ENCODE assay signal across 8 mouse cellular contexts in the genomic region with DNA sequence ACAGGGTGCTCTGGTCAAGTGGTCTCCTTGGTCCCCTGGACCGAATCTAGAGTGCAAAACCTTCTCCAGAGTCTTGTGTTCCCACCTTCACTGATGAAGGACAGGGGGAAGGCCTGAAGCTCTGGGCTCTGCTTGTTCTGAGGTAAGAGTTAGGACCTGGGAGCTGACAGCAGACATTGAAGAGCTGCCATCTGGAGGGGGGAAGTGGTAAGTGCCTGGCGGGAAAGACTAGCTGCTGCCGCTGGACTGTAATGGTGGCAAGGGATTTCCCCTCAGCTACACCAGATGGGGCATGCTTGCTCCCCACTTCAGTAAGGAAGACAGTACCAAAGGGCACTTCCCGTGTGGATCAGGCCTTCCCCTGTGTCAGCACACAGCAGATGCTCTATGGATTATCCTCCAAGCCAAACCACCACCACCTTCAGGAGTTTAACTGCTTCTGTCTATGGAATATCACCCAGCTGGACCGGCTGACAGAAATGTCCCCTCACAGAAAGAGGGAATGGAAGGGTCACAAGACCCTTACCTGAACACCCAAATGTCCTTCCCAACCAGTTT. TPM values are rescaled to one million over a fixed set of nuclear protein-coding genes. Genes with fewer than 3 reads are reported as not detected.
DNase-seq lines count a peak whose midpoint lies in the region; ATAC-seq lines count a peak whose summit lies in the region.

No protein-coding gene starts in this region.

- H3K9ac ChIP-seq in intestine, embryonic 16.5 days (ENCODE audit: low read depth, low read length) = no peak overlapping the region

- intact Hi-C loops in left cerebral cortex, postnatal 25 days (cut with DNase I) = loop anchor here (2.0 kb wide), 1 partner anchor 101 kb away; no protein-coding TSS in a partner anchor

- H3K27me3 ChIP-seq in intestine, embryonic 16.5 days (replicated peaks; ENCODE audit: control insufficient read depth, insufficient read depth, low read length) = no peaks in the 10 kb centered on the region

- peak; percentile 30 for DNase-seq in cerebellum, adult 11 months
- peak; percentile 79 for DNase-seq in embryo, embryonic 10.5 days (ENCODE audit: low spot score)
- peak; percentile 55 to 75 for DNase-seq in left cerebral cortex, postnatal 25 days (ENCODE audit: low spot score in 2 of 2)
- DNase-seq in right cerebral cortex, postnatal 25 days = peak; percentile 55

- H3K36me3 ChIP-seq in intestine, embryonic 16.5 days (ENCODE audit: control insufficient read depth, insufficient read depth, low read length) = no peaks in the 10 kb centered on the region

- peaks cover 11% of the 10 kb centered on the region; the same call in 1 of the 2 replicates for H3K4me1 ChIP-seq in intestine, embryonic 16.5 days (ENCODE audit: control insufficient read depth, insufficient read depth, low read length)

- WGBS in intestine, embryonic 16.5 days = 41% methylated on average over 5 of the region's 5 CpGs

- no peaks in the 10 kb centered on the region for H3K9me3 ChIP-seq in intestine, embryonic 16.5 days (ENCODE audit: control insufficient read depth, low read length)

- H3K4me2 ChIP-seq in intestine, embryonic 16.5 days (ENCODE audit: low read depth, low read length) = no peak overlapping the region

- no peak for ATAC-seq in cerebellum, adult (ENCODE audit: insufficient number of reproducible peaks, low FRiP score, low TSS enrichment)
- peak; percentile 59 for ATAC-seq in granulocyte monocyte progenitor cell, adult 5-6 weeks (replicated peaks; ENCODE audit: poor library complexity, severe bottlenecking)
- peak; percentile 53; the same call in 1 of the 2 replicates for ATAC-seq in intestine, embryonic 16.5 days
- ATAC-seq in megakaryocyte-erythroid progenitor cell, adult 5-6 weeks (replicated peaks; ENCODE audit: low FRiP score, low TSS enrichment, poor library complexity, severe bottlenecking) = peak; percentile 87

- no peak overlapping the region for H3K4me3 ChIP-seq in intestine, embryonic 16.5 days (ENCODE audit: low read length)

- H3K27ac ChIP-seq in intestine, embryonic 16.5 days (ENCODE audit: low read length) = no peak overlapping the region

RNA-seq across cellular contexts. Expression of a gene that starts 11.0 kb away (rescaled TPM):
- total RNA-seq in granulocyte monocyte progenitor cell, adult 5-6 weeks (2014; fragmentation: Nextera tagmentation) = not detected in 2 replicates
- not detected in 2 replicates for total RNA-seq in granulocyte monocyte progenitor cell, adult 5-6 weeks (2017)
- 2.3 and 6.5 TPM in 2 replicates for polyA plus RNA-seq in intestine, embryonic 16.5 days (2015; fragmentation: Nextera tagmentation; extraction: Ambion mirVana)
- under 1 TPM in 1 of 2 experiments, not detected in 1; 0.11 TPM for total RNA-seq in left cerebral cortex, postnatal 25 days (2021)
- total RNA-seq in megakaryocyte-erythroid progenitor cell, adult 5-6 weeks (2014; fragmentation: Nextera tagmentation) = not detected in 2 replicates
- not detected in 2 replicates for total RNA-seq in megakaryocyte-erythroid progenitor cell, adult 5-6 weeks (2017)

RNA-seq across cellular contexts. Expression of a gene that starts 48.9 kb away (rescaled TPM):
- 9.4 and 22.7 TPM in 2 replicates for total RNA-seq in granulocyte monocyte progenitor cell, adult 5-6 weeks (2014; fragmentation: Nextera tagmentation)
- total RNA-seq in granulocyte monocyte progenitor cell, adult 5-6 weeks (2017) = 22.9 and 34.1 TPM in 2 replicates
- 25.6 and 28.3 TPM in 2 replicates for polyA plus RNA-seq in intestine, embryonic 16.5 days (2015; fragmentation: Nextera tagmentation; extraction: Ambion mirVana)
- 10 to 100 TPM; 39.4 to 44.4 TPM for total RNA-seq in left cerebral cortex, postnatal 25 days (2021)
- total RNA-seq in megakaryocyte-erythroid progenitor cell, adult 5-6 weeks (2014; fragmentation: Nextera tagmentation) = 18.8 and 19.9 TPM in 2 replicates
- 18.2 and 20.2 TPM in 2 replicates for total RNA-seq in megakaryocyte-erythroid progenitor cell, adult 5-6 weeks (2017)
